Mouse (Mus musculus) E14TG2a.4 (cell line): ENCODE data around the gene Etv3.

Experiments
- H3K27me3 ChIP-seq: 2 replicates; pipeline ENCODE4 v1.6.1; 2014; ENCODE audit warnings: low read length, control low read depth; ENCODE audit not compliant: insufficient read depth
- H3K36me3 ChIP-seq: 2 replicates; pipeline ENCODE4 v1.6.1; 2014; ENCODE audit warnings: low read length, control low read depth; ENCODE audit not compliant: insufficient read depth
- H3K4me1 ChIP-seq: replicated peaks from 2 replicates; pipeline ENCODE4 v1.6.1; 2014; ENCODE audit warnings: low read depth, low read length, control low read depth
- H3K4me3 ChIP-seq: replicated peaks from 2 replicates; pipeline ENCODE4 v1.5.1; 2014; ENCODE audit warnings: mild to moderate bottlenecking, low read length
- H3K9me3 ChIP-seq: 2 replicates; pipeline ENCODE4 v1.6.1; 2014; ENCODE audit warnings: low read length, control low read depth
- CTCF ChIP-seq: conservative IDR thresholded peaks from 2 replicates; pipeline ENCODE4 v1.5.1; 2014; ENCODE audit warnings: low read length
- NANOG ChIP-seq: IDR thresholded peaks from 2 replicates; pipeline ENCODE4 v1.6.1; 2014; ENCODE audit warnings: borderline replicate concordance, low read length, mixed read lengths
- POU5F1 ChIP-seq: IDR thresholded peaks from 2 replicates; pipeline ENCODE4 v1.6.1; 2014; ENCODE audit warnings: low read length, borderline replicate concordance

Gene Etv3

GRCm38 (mm10) chr3:87561434-87561833, 36.2 kb downstream of the Etv3 start:
- TF ChIP-seq POU5F1 (no peak), NANOG (no peak), CTCF (no peak)
- Histone ChIP-seq H3K36me3 (no peaks in the 10 kb centered on the region), H3K27me3 (0 out of 2 replicates have a peak, but pooled peaks cover 5% of the 10 kb centered on the region), H3K4me3 (no peak overlapping the region), H3K4me1 (peaks cover 27% of the 10 kb centered on the region), H3K9me3 (no peaks in the 10 kb centered on the region)

- Histone ChIP-seq H3K4me3 (no peak overlapping the region), H3K27me3 (0 out of 2 replicates have a peak, but pooled peaks cover 4% of the 10 kb centered on the region), H3K4me1 (peaks cover 31% of the 10 kb centered on the region), H3K9me3 (no peaks in the 10 kb centered on the region), H3K36me3 (no peaks in the 10 kb centered on the region)
- TF ChIP-seq CTCF (peak; percentile 94), NANOG (no peak), POU5F1 (no peak)
These were observed 37.2 kb downstream of the Etv3 start for GRCm38 (mm10) chr3:87562370-87562769.

- Histone ChIP-seq H3K27me3 (0 out of 2 replicates have a peak, but pooled peaks cover 4% of the 10 kb centered on the region), H3K4me3 (no peak overlapping the region), H3K4me1 (peaks cover 28% of the 10 kb centered on the region), H3K36me3 (no peaks in the 10 kb centered on the region), H3K9me3 (no peaks in the 10 kb centered on the region)
- TF ChIP-seq NANOG: no peak
- TF ChIP-seq POU5F1: no peak
- TF ChIP-seq CTCF: no peak
These were observed 38.3 kb downstream of the Etv3 start for GRCm38 (mm10) chr3:87563466-87563865.

DNA sequence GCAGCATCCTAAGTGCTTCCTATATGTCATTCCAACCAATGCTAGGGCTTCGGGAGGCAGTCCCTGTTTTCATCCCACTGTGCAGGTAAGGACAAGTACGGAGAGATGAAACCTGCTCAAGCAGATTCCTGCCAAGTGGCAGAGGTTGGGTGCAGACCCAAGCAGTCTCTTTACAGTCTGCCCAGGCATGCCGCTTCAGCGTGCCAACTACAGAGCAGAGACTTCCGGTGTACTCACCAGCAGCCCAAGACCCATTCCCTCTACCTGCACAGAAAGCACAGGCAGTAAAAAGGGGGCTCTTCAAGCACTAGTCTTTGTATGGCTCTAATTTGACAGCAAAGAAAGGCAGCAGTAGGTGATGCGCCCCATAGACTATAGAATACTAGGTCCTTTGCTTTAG, 40.4 kb downstream of the Etv3 start:
- Histone ChIP-seq H3K27me3 (no peaks in the 10 kb centered on the region), H3K9me3 (no peaks in the 10 kb centered on the region), H3K36me3 (no peaks in the 10 kb centered on the region), H3K4me3 (peak overlapping the region; percentile 61), H3K4me1 (peaks cover 28% of the 10 kb centered on the region)
- TF ChIP-seq NANOG (no peak), CTCF (no peak), POU5F1 (no peak)

DNA sequence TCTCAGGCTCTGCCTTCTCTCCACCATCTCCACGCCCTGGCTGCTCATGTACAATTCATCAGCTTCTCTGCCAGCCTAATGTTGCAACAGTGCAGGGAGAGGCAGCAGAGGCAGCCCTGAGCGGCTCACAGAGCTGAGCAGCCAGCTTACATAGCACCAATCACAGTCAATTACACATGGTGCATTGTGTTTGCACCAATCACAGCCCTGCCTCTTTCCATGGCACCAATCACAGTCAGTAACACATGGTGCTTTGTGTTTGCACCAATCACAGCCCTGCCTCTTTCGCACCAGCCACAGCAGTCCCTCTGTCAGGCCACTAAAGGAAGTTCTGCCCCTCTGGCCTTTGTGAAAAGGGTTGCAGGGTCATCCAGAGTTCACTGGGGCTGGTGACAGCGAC, 40.9 kb downstream of the Etv3 start:
- TF ChIP-seq CTCF (no peak), POU5F1 (no peak), NANOG (no peak)
- Histone ChIP-seq H3K4me3 (peak overlapping the region; percentile 61), H3K36me3 (no peaks in the 10 kb centered on the region), H3K9me3 (no peaks in the 10 kb centered on the region), H3K4me1 (peaks cover 28% of the 10 kb centered on the region), H3K27me3 (no peaks in the 10 kb centered on the region)

- H3K36me3 ChIP-seq: no peaks in the 10 kb centered on the region
- H3K9me3 ChIP-seq: no peaks in the 10 kb centered on the region
- H3K4me1 ChIP-seq: peaks cover 19% of the 10 kb centered on the region
- no peaks in the 10 kb centered on the region for H3K27me3 ChIP-seq
- no peak for TF ChIP-seq NANOG
- TF ChIP-seq CTCF: no peak
- no peak for TF ChIP-seq POU5F1
- no peak overlapping the region for H3K4me3 ChIP-seq
These were observed 42.3 kb downstream of the Etv3 start for GRCm38 (mm10) chr3:87567497-87567896.

DNA sequence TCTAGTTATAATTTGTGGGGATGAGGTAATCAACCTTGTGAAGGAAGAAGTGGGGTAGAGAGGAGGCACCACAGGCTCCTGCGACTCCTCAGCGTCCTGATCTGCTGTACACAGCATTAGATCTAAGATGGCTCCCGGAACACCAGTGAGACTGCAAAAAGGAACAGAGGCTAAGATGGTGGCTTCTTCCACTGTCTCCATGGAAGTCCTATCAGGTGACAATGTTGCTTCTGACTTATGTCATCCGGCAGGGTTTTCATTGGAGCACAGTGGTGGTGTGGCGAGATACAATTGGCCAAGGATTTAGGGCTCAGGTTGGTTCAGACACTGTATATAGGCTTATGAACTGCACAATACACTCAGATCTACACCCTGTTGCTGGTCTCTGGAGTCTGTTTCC, 43.5 kb downstream of the Etv3 start:
- TF ChIP-seq NANOG (no peak), CTCF (no peak), POU5F1 (no peak)
- no peaks in the 10 kb centered on the region for H3K36me3 ChIP-seq
- peaks cover 19% of the 10 kb centered on the region for H3K4me1 ChIP-seq
- H3K9me3 ChIP-seq: no peaks in the 10 kb centered on the region
- H3K27me3 ChIP-seq: no peaks in the 10 kb centered on the region
- H3K4me3 ChIP-seq: no peak overlapping the region

GRCm38 (mm10) chr3:87575766-87576165, 50.6 kb downstream of the Etv3 start:
- H3K27me3 ChIP-seq: no peaks in the 10 kb centered on the region
- H3K4me1 ChIP-seq: no peaks in the 10 kb centered on the region
- TF ChIP-seq POU5F1 (no peak), NANOG (no peak), CTCF (no peak)
- peaks cover 6% of the 10 kb centered on the region; the same call in 1 of the 2 replicates for H3K9me3 ChIP-seq
- H3K4me3 ChIP-seq: no peak overlapping the region
- H3K36me3 ChIP-seq: no peaks in the 10 kb centered on the region

GRCm38 (mm10) chr3:87582259-87582658, 57.1 kb downstream of the Etv3 start:
- peaks cover 6% of the 10 kb centered on the region; the same call in 1 of the 2 replicates for H3K9me3 ChIP-seq
- no peaks in the 10 kb centered on the region for H3K4me1 ChIP-seq
- H3K36me3 ChIP-seq: no peaks in the 10 kb centered on the region
- TF ChIP-seq NANOG (no peak), POU5F1 (no peak), CTCF (no peak)
- H3K27me3 ChIP-seq: no peaks in the 10 kb centered on the region
- no peak overlapping the region for H3K4me3 ChIP-seq
